Mouse (Mus musculus) G1E-ER4 (cell line): ENCODE data around the gene Gm3183. TPM values are rescaled to one million over a fixed set of nuclear protein-coding genes. Genes with fewer than 3 reads are reported as not detected.
"Not testable (repeated sequence)": the region's sequence is repeated elsewhere in the genome, so short reads cannot be mapped to it uniquely, and the experiment has no call there.

ENCODE experiments used
- GATA1 ChIP-seq: IDR thresholded peaks from one replicate; pipeline ENCODE4 v1.8.0; 2012; ENCODE audit warnings: low read length, inconsistent platforms
- polyA plus RNA-seq: library from polyadenylated mRNA; stranded (reverse); fragments of >175 nt; gene quantifications from 2 replicates; pipeline ENCODE4 v1.2.3, GENCODE M21; 2012

Gene Gm3183
- polyA plus RNA-seq: not detected in 2 replicates

- not testable (repeated sequence) for TF ChIP-seq GATA1
Measured at GRCm38 (mm10) chr5:94865136-94865535, at the start of gene Gm3183. Gene Gm3183, plus strand, starts transcription at chr5:94865436.

Other genes with a start within 250 kb of the Gm3183 start
- gene Gm3147, start 249.1 kb upstream of the Gm3183 start, polyA plus RNA-seq: not detected in 2 replicates
- not detected in 2 replicates for gene Gm6509, start 241.5 kb upstream of the Gm3183 start, polyA plus RNA-seq
- not detected in 2 replicates for gene Gm6205, start 217.1 kb upstream of the Gm3183 start, polyA plus RNA-seq
- gene Gm6367, start 123.2 kb downstream of the Gm3183 start, polyA plus RNA-seq: not detected in 2 replicates
- not detected in 2 replicates for gene Gm7942, start 241.5 kb downstream of the Gm3183 start, polyA plus RNA-seq